Mouse (Mus musculus): ENCODE measurements around the gene Mfsd6l.

The Mfsd6l gene

GRCm38 (mm10) chr11:68555918-68556584, at the start of gene Mfsd6l:
TSS of gene Mfsd6l (plus strand) at chr11:68556186.
- no peak for DNase-seq (ENCODE audit: low read depth, low spot score)

GRCm38 (mm10) chr11:68507246-68507645, 48.7 kb upstream of the Mfsd6l start:
- no peak for DNase-seq (ENCODE audit: low read depth, low spot score)

GRCm38 (mm10) chr11:68508619-68509018, 47.4 kb upstream of the Mfsd6l start:
- no peak for DNase-seq (ENCODE audit: low read depth, low spot score)

- DNase-seq (ENCODE audit: low read depth, low spot score): no peak
These were observed 46.8 kb upstream of the Mfsd6l start for GRCm38 (mm10) chr11:68509194-68509593.

GRCm38 (mm10) chr11:68513969-68514368, 42.0 kb upstream of the Mfsd6l start:
- DNase-seq (ENCODE audit: low read depth, low spot score): no peak

GRCm38 (mm10) chr11:68519362-68519761, 36.6 kb upstream of the Mfsd6l start:
- DNase-seq (ENCODE audit: low read depth, low spot score): no peak

- no peak for DNase-seq (ENCODE audit: low read depth, low spot score)
These were observed 36.2 kb upstream of the Mfsd6l start for GRCm38 (mm10) chr11:68519815-68520214.

GRCm38 (mm10) chr11:68520439-68520838, 35.5 kb upstream of the Mfsd6l start:
- DNase-seq (ENCODE audit: low read depth, low spot score): no peak

- DNase-seq (ENCODE audit: low read depth, low spot score): no peak
These were observed 34.6 kb upstream of the Mfsd6l start for GRCm38 (mm10) chr11:68521352-68521751.

- no peak for DNase-seq (ENCODE audit: low read depth, low spot score)
These were observed 29.5 kb upstream of the Mfsd6l start for GRCm38 (mm10) chr11:68526441-68526840.

GRCm38 (mm10) chr11:68531066-68531806, 24.8 kb upstream of the Mfsd6l start:
- DNase-seq (ENCODE audit: low read depth, low spot score): peak; percentile 41

GRCm38 (mm10) chr11:68531941-68532535, 23.9 kb upstream of the Mfsd6l start:
- no peak for DNase-seq (ENCODE audit: low read depth, low spot score)

GRCm38 (mm10) chr11:68532773-68533172, 23.2 kb upstream of the Mfsd6l start:
- DNase-seq (ENCODE audit: low read depth, low spot score): no peak

GRCm38 (mm10) chr11:68533971-68534475, 22.0 kb upstream of the Mfsd6l start:
- no peak for DNase-seq (ENCODE audit: low read depth, low spot score)

- no peak for DNase-seq (ENCODE audit: low read depth, low spot score)
These were observed 20.0 kb upstream of the Mfsd6l start for GRCm38 (mm10) chr11:68536026-68536425.

- DNase-seq (ENCODE audit: low read depth, low spot score): peak; percentile 43
These were observed 19.5 kb upstream of the Mfsd6l start for GRCm38 (mm10) chr11:68536465-68536864.

- DNase-seq (ENCODE audit: low read depth, low spot score): no peak
These were observed 16.4 kb upstream of the Mfsd6l start for GRCm38 (mm10) chr11:68539621-68540020.

- no peak for DNase-seq (ENCODE audit: low read depth, low spot score)
These were observed 11.4 kb upstream of the Mfsd6l start for GRCm38 (mm10) chr11:68544554-68544953.

- DNase-seq (ENCODE audit: low read depth, low spot score): no peak
These were observed 10.8 kb upstream of the Mfsd6l start for GRCm38 (mm10) chr11:68545172-68545571.

- DNase-seq (ENCODE audit: low read depth, low spot score): peak; percentile 46
These were observed 10.2 kb upstream of the Mfsd6l start for GRCm38 (mm10) chr11:68545682-68546222.

- no peak for DNase-seq (ENCODE audit: low read depth, low spot score)
These were observed 8.5 kb upstream of the Mfsd6l start for GRCm38 (mm10) chr11:68547484-68547883.

- peak; percentile 41 for DNase-seq (ENCODE audit: low read depth, low spot score)
These were observed 6.4 kb upstream of the Mfsd6l start for GRCm38 (mm10) chr11:68549597-68549996.
